Mouse (Mus musculus) liver, embryonic 14.5 days (tissue): ENCODE measurements at regions not wholly inside any gene's neighbourhood (a gene's known extent, or its start where the extent isn't known, plus 50 kb on each side); places are given as distances from the start of the nearest gene placed in this dataset.

Source experiments
- ATAC-seq: fragments of 200-750 bp; cut with Nextera tagmentation; 2 replicates; pipeline ENCODE4 v1.8.0; 2017; ENCODE audit warnings: moderate number of reproducible peaks, mild to moderate bottlenecking, moderate library complexity; ENCODE audit not compliant: insufficient read depth
- DNase-seq, 3 experiments: peaks; one replicate each; pipeline ENCODE4 v3.0.0-alpha.2; 2012 to 2013; ENCODE audit warnings: low read depth in 3 of 3, low spot score in 3 of 3
- H3K27ac ChIP-seq: fragments of 300-500 bp; sonication (generic); 2 replicates; pipeline ENCODE4 v1.5.1; 2014; ENCODE audit warnings: moderate library complexity, mild to moderate bottlenecking, control low read depth, inconsistent platforms
- H3K27me3 ChIP-seq: fragments of 300-500 bp; sonication (generic); 2 replicates; pipeline ENCODE4 v1.6.1; 2014; ENCODE audit warnings: mild to moderate bottlenecking, low read length, moderate library complexity; ENCODE audit not compliant: control insufficient read depth, insufficient read depth
- H3K36me3 ChIP-seq: fragments of 300-500 bp; sonication (generic); replicated peaks from 2 replicates; pipeline ENCODE4 v1.6.1; 2014; ENCODE audit warnings: low read depth; ENCODE audit not compliant: control insufficient read depth, insufficient read depth
- H3K4me1 ChIP-seq, 2 experiments: fragments of 200-500 bp in 1 of 2; fragments of 300-500 bp in 1 of 2; sonication (generic) in 1 of 2; replicated peaks; 2 replicates each; pipeline ENCODE4 v1.6.1; 2012 to 2014; ENCODE audit warnings: antibody characterized with exemption in 1 of 2, inconsistent platforms in 1 of 2, low read length in 1 of 2; ENCODE audit not compliant: control insufficient read depth in 2 of 2, insufficient read depth in 2 of 2
- H3K4me2 ChIP-seq: fragments of 300-500 bp; sonication (generic); 2 replicates; pipeline ENCODE4 v1.6.1; 2014; ENCODE audit warnings: low read depth, mild to moderate bottlenecking, control low read depth, moderate library complexity
- H3K4me3 ChIP-seq, 2 experiments: fragments of 200-500 bp in 1 of 2; fragments of 300-500 bp in 1 of 2; sonication (generic) in 1 of 2; 2 replicates each; pipeline ENCODE4 v1.5.1; 2012 to 2014; ENCODE audit warnings: low read depth in 2 of 2, low read length in 2 of 2, mild to moderate bottlenecking in 2 of 2, control low read depth in 1 of 2, inconsistent platforms in 1 of 2, moderate library complexity in 1 of 2; ENCODE audit not compliant: insufficient read depth in 1 of 2
- H3K9ac ChIP-seq: fragments of 300-500 bp; sonication (generic); replicated peaks from 2 replicates; pipeline ENCODE4 v1.6.1; 2014; ENCODE audit warnings: mild to moderate bottlenecking, control low read depth, moderate library complexity
- H3K9me3 ChIP-seq: fragments of 300-500 bp; sonication (generic); 2 replicates; pipeline ENCODE4 v1.6.1; 2016; ENCODE audit warnings: low read length, mixed read lengths; ENCODE audit not compliant: control insufficient read depth
- CTCF ChIP-seq: IDR thresholded peaks from 2 replicates; pipeline ENCODE4 v1.5.1; 2016; ENCODE audit warnings: antibody characterized with exemption, low read depth, control low read depth
- EP300 ChIP-seq: IDR thresholded peaks from 2 replicates; pipeline ENCODE4 v1.6.1; 2016; ENCODE audit warnings: antibody characterized with exemption, low read depth
- WGBS: fragments of 180-500 bp; shearing (Covaris S2); extraction: QIAGEN DNeasy Blood & Tissue Kit; methylation state at CpG from one replicate; pipeline ENCODE4 v1.1.7; 2014; ENCODE audit not compliant: insufficient replicate concordance; 5-methylcytosine and 5-hydroxymethylcytosine counted together

- Histone ChIP-seq H3K4me3 (no peak overlapping the region), H3K27ac (no peak overlapping the region), H3K4me1 (no peaks in the 10 kb centered on the region), H3K9ac (no peak overlapping the region), H3K27me3 (no peaks in the 10 kb centered on the region), H3K9me3 (no peaks in the 10 kb centered on the region), H3K36me3 (no peaks in the 10 kb centered on the region), H3K4me2 (no peak overlapping the region)
- DNase-seq (no peak), ATAC-seq (no peak)
- TF ChIP-seq CTCF (no peak), EP300 (no peak)
These were observed 548.4 kb upstream of the Intu start for GRCm38 (mm10) chr3:39982656-39983055.

GRCm38 (mm10) chr3:39987710-39988109 is 543.4 kb upstream of the Intu start:
- no peaks in the 10 kb centered on the region for H3K27me3 ChIP-seq
- H3K4me1 ChIP-seq = no peaks in the 10 kb centered on the region
- ATAC-seq (no peak), DNase-seq (no peak)
- H3K36me3 ChIP-seq = no peaks in the 10 kb centered on the region
- H3K9me3 ChIP-seq = no peaks in the 10 kb centered on the region
- no peak overlapping the region for H3K27ac ChIP-seq
- H3K4me3 ChIP-seq = no peak overlapping the region
- H3K9ac ChIP-seq = no peak overlapping the region
- 61% methylated on average over 1 of the region's 1 CpGs for WGBS
- no peak overlapping the region for H3K4me2 ChIP-seq
- no peak for TF ChIP-seq CTCF
- TF ChIP-seq EP300 = no peak

GRCm38 (mm10) chr3:39998628-39999027 is 532.5 kb upstream of the Intu start:
- no peaks in the 10 kb centered on the region for H3K36me3 ChIP-seq
- no peak overlapping the region for H3K9ac ChIP-seq
- no peak overlapping the region for H3K4me2 ChIP-seq
- H3K4me3 ChIP-seq = no peak overlapping the region
- no peaks in the 10 kb centered on the region for H3K27me3 ChIP-seq
- TF ChIP-seq CTCF (peak; percentile 43; the same call in 1 of the 2 replicates), EP300 (no peak)
- DNase-seq (no peak), ATAC-seq (no peak)
- H3K4me1 ChIP-seq = no peaks in the 10 kb centered on the region
- no peaks in the 10 kb centered on the region for H3K9me3 ChIP-seq
- 35% methylated on average over 5 of the region's 5 CpGs for WGBS
- H3K27ac ChIP-seq = no peak overlapping the region

- Histone ChIP-seq H3K27ac (no peak overlapping the region), H3K4me2 (no peak overlapping the region), H3K9ac (no peak overlapping the region), H3K4me3 (no peak overlapping the region), H3K4me1 (no peaks in the 10 kb centered on the region), H3K36me3 (no peaks in the 10 kb centered on the region), H3K27me3 (no peaks in the 10 kb centered on the region), H3K9me3 (no peaks in the 10 kb centered on the region)
- ATAC-seq (no peak), DNase-seq (no peak)
- WGBS = 53% methylated on average over 1 of the region's 1 CpGs
- TF ChIP-seq CTCF (no peak), EP300 (no peak)
These were observed 531.2 kb upstream of the Intu start for GRCm38 (mm10) chr3:39999846-40000245.

GRCm38 (mm10) chr3:40002838-40003237 is 528.2 kb upstream of the Intu start:
- no peak overlapping the region for H3K4me2 ChIP-seq
- H3K27me3 ChIP-seq = no peaks in the 10 kb centered on the region
- H3K36me3 ChIP-seq = no peaks in the 10 kb centered on the region
- no peak overlapping the region for H3K9ac ChIP-seq
- DNase-seq (no peak), ATAC-seq (no peak)
- 46% methylated on average over 3 of the region's 3 CpGs for whole genome bisulfite sequencing
- H3K27ac ChIP-seq = no peak overlapping the region
- H3K4me1 ChIP-seq = no peaks in the 10 kb centered on the region
- no peak overlapping the region for H3K4me3 ChIP-seq
- TF ChIP-seq CTCF (no peak), EP300 (no peak)
- H3K9me3 ChIP-seq = no peaks in the 10 kb centered on the region
